In genomic region chr8:8299965-8300767, GRCm38 (mm10) we compare ENCODE assay signal across 19 mouse cellular contexts.
DNase-seq lines count a peak whose midpoint lies in the region; ATAC-seq lines count a peak whose summit lies in the region.
"Had no signal": no experiment of that assay in that cellular context is flagged by ENCODE, and none has a peak within 500 bp of the region (broad histone marks: within the 10 kb centered on the region; RNA-seq: fewer than 3 reads in every experiment).

No protein-coding gene starts in this region.

- no peak overlapping the region for H3K4me3 ChIP-seq in embryonic facial prominence, embryonic 14.5 days (ENCODE audit: low read depth, low read length)
- no peak overlapping the region for H3K4me3 ChIP-seq in embryonic facial prominence, embryonic 10.5 days
- H3K4me3 ChIP-seq in limb, embryonic 13.5 days, result no peak overlapping the region
- H3K4me3 ChIP-seq in limb, embryonic 10.5 days, result no peak overlapping the region
- no peak overlapping the region for H3K4me3 ChIP-seq in hindbrain, embryonic 13.5 days
- H3K4me3 ChIP-seq: embryonic facial prominence, embryonic 13.5 days; neural tube, embryonic 13.5 days had no signal

- no peak overlapping the region for H3K4me2 ChIP-seq in embryonic facial prominence, embryonic 14.5 days (ENCODE audit: low read depth, low read length)
- H3K4me2 ChIP-seq in limb, embryonic 13.5 days (replicated peaks), result no peak overlapping the region
- no peak overlapping the region for H3K4me2 ChIP-seq in hindbrain, embryonic 13.5 days
- H3K4me2 ChIP-seq: embryonic facial prominence, embryonic 13.5 days; neural tube, embryonic 13.5 days had no signal

- no peaks in the 10 kb centered on the region for H3K36me3 ChIP-seq in embryonic facial prominence, embryonic 14.5 days (ENCODE audit: control insufficient read depth, insufficient read depth, low read length)
- H3K36me3 ChIP-seq in embryonic facial prominence, embryonic 10.5 days (replicated peaks), result no peaks in the 10 kb centered on the region
- no peaks in the 10 kb centered on the region for H3K36me3 ChIP-seq in limb, embryonic 13.5 days
- no peaks in the 10 kb centered on the region for H3K36me3 ChIP-seq in limb, embryonic 10.5 days
- no peaks in the 10 kb centered on the region for H3K36me3 ChIP-seq in hindbrain, embryonic 13.5 days
- H3K36me3 ChIP-seq: embryonic facial prominence, embryonic 13.5 days; neural tube, embryonic 13.5 days had no signal

- peaks cover 5% of the 10 kb centered on the region; the same call in 1 of the 2 replicates for H3K4me1 ChIP-seq in embryonic facial prominence, embryonic 14.5 days (ENCODE audit: control insufficient read depth, insufficient read depth, low read length)
- no peaks in the 10 kb centered on the region for H3K4me1 ChIP-seq in embryonic facial prominence, embryonic 10.5 days
- 0 out of 2 replicates have a peak, but pooled peaks cover 4% of the 10 kb centered on the region for H3K4me1 ChIP-seq in limb, embryonic 13.5 days
- H3K4me1 ChIP-seq in limb, embryonic 10.5 days, result no peaks in the 10 kb centered on the region
- no peaks in the 10 kb centered on the region for H3K4me1 ChIP-seq in hindbrain, embryonic 13.5 days (replicated peaks)
- H3K4me1 ChIP-seq: embryonic facial prominence, embryonic 13.5 days; neural tube, embryonic 13.5 days had no signal

- H3K9ac ChIP-seq in embryonic facial prominence, embryonic 14.5 days (ENCODE audit: low read depth, low read length), result no peak overlapping the region
- no peak overlapping the region for H3K9ac ChIP-seq in limb, embryonic 13.5 days
- H3K9ac ChIP-seq in hindbrain, embryonic 13.5 days, result no peak overlapping the region
- H3K9ac ChIP-seq: embryonic facial prominence, embryonic 13.5 days; neural tube, embryonic 13.5 days had no signal

- WGBS in embryonic facial prominence, embryonic 14.5 days, result 49% methylated on average over 6 of the region's 6 CpGs
- 76% methylated on average over 6 of the region's 6 CpGs for WGBS in embryonic facial prominence, embryonic 10.5 days
- 45% methylated on average over 6 of the region's 6 CpGs for WGBS in limb, embryonic 13.5 days
- 81% methylated on average over 6 of the region's 6 CpGs for WGBS in limb, embryonic 10.5 days
- 77% methylated on average over 6 of the region's 6 CpGs for WGBS in hindbrain, embryonic 13.5 days

- DNase-seq in embryonic facial prominence, embryonic 14.5 days (ENCODE audit: low spot score), result peak; percentile 40
- DNase-seq in embryonic facial prominence, embryonic 10.5 days (ENCODE audit: low spot score), result no peak
- no peak for DNase-seq in limb, embryonic 10.5 days (ENCODE audit: low spot score)
- DNase-seq in gastrocnemius, adult 8-10 months (ENCODE audit: low spot score in 2 of 2), result peak; percentile 8 to 14
- no peak for DNase-seq in embryo, embryonic 11 days
- no peak for DNase-seq in ovary, postnatal 36 days (ENCODE audit: low spot score)
- DNase-seq: adrenal gland, postnatal 36 days; cerebellum, adult 8-10 months; kidney, adult 18-20 months; kidney, postnatal 25 days; lung, adult 18-20 months; lung, postnatal 36 days; right cerebral cortex, postnatal 25 days; thymus, postnatal 14 days had no signal

- no peaks in the 10 kb centered on the region for H3K27me3 ChIP-seq in embryonic facial prominence, embryonic 14.5 days (replicated peaks; ENCODE audit: control insufficient read depth, insufficient read depth, low read length)
- no peaks in the 10 kb centered on the region for H3K27me3 ChIP-seq in embryonic facial prominence, embryonic 10.5 days (replicated peaks; ENCODE audit: low read depth, poor library complexity, severe bottlenecking)
- H3K27me3 ChIP-seq in limb, embryonic 13.5 days, result no peaks in the 10 kb centered on the region
- H3K27me3 ChIP-seq in limb, embryonic 10.5 days (ENCODE audit: low read depth, poor library complexity, severe bottlenecking), result no peaks in the 10 kb centered on the region
- H3K27me3 ChIP-seq in hindbrain, embryonic 13.5 days, result no peaks in the 10 kb centered on the region
- H3K27me3 ChIP-seq: embryonic facial prominence, embryonic 13.5 days; neural tube, embryonic 13.5 days had no signal

- H3K27ac ChIP-seq in embryonic facial prominence, embryonic 14.5 days (replicated peaks; ENCODE audit: low read depth, low read length), result no peak overlapping the region
- no peak overlapping the region for H3K27ac ChIP-seq in embryonic facial prominence, embryonic 10.5 days (replicated peaks)
- H3K27ac ChIP-seq in limb, embryonic 13.5 days, result no peak overlapping the region; the same call in 1 of the 2 replicates
- H3K27ac ChIP-seq in limb, embryonic 10.5 days, result no peak overlapping the region
- no peak overlapping the region for H3K27ac ChIP-seq in hindbrain, embryonic 13.5 days
- H3K27ac ChIP-seq: embryonic facial prominence, embryonic 13.5 days; neural tube, embryonic 13.5 days had no signal

- H3K9me3 ChIP-seq in embryonic facial prominence, embryonic 14.5 days (ENCODE audit: control insufficient read depth, low read length), result no peaks in the 10 kb centered on the region
- H3K9me3 ChIP-seq in embryonic facial prominence, embryonic 10.5 days, result no peaks in the 10 kb centered on the region
- H3K9me3 ChIP-seq in limb, embryonic 13.5 days, result no peaks in the 10 kb centered on the region
- H3K9me3 ChIP-seq in limb, embryonic 10.5 days (replicated peaks), result no peaks in the 10 kb centered on the region
- H3K9me3 ChIP-seq in hindbrain, embryonic 13.5 days, result no peaks in the 10 kb centered on the region
- H3K9me3 ChIP-seq: embryonic facial prominence, embryonic 13.5 days; neural tube, embryonic 13.5 days had no signal

- no peak for ATAC-seq in embryonic facial prominence, embryonic 14.5 days (ENCODE audit: low read depth)
- peak; percentile 73 for ATAC-seq in limb, embryonic 13.5 days (ENCODE audit: low FRiP score, low read depth)
- no peak for ATAC-seq in hindbrain, embryonic 13.5 days (ENCODE audit: low FRiP score)
- ATAC-seq: forebrain, embryonic 16.5 days had no signal

Comparison
In these comparisons a context has a peak if more than half of its experiments do, and no peak if none do; other contexts are left out.
1. DNase-seq: peak in embryonic facial prominence, embryonic 14.5 days (single experiment) and gastrocnemius, adult 8-10 months (2 of 2); none in embryonic facial prominence, embryonic 10.5 days (single experiment), limb, embryonic 10.5 days (single experiment), embryo, embryonic 11 days (single experiment) and ovary, postnatal 36 days (single experiment).